13 mouse cellular contexts compared by ENCODE assay signal in genomic region chr1:52718068-52718748, GRCm38 (mm10). TPM values are rescaled to one million over a fixed set of nuclear protein-coding genes. Genes with fewer than 3 reads are reported as not detected.
DNase-seq lines count a peak whose midpoint lies in the region; ATAC-seq lines count a peak whose summit lies in the region.
"Had no signal": no experiment of that assay in that cellular context is flagged by ENCODE, and none has a peak within 500 bp of the region (broad histone marks: within the 10 kb centered on the region; RNA-seq: fewer than 3 reads in every experiment).

No protein-coding gene starts in this region.

- H3K4me1 ChIP-seq in neural tube, embryonic 12.5 days: peaks cover 6% of the 10 kb centered on the region; the same call in 1 of the 2 replicates
- H3K4me1 ChIP-seq: embryonic facial prominence, embryonic 12.5 days; limb, embryonic 13.5 days had no signal

- 46% methylated on average over 3 of the region's 3 CpGs for WGBS in neural tube, embryonic 12.5 days

- no peaks in the 10 kb centered on the region for H3K36me3 ChIP-seq in neural tube, embryonic 12.5 days
- H3K36me3 ChIP-seq: embryonic facial prominence, embryonic 12.5 days; limb, embryonic 13.5 days had no signal

- no peak overlapping the region for H3K4me2 ChIP-seq in neural tube, embryonic 12.5 days (replicated peaks)
- H3K4me2 ChIP-seq: embryonic facial prominence, embryonic 12.5 days; limb, embryonic 13.5 days had no signal

- H3K27ac ChIP-seq in neural tube, embryonic 12.5 days: no peak overlapping the region
- H3K27ac ChIP-seq: embryonic facial prominence, embryonic 12.5 days; limb, embryonic 13.5 days had no signal

- peak; percentile 37 to 45 for DNase-seq in heart, adult 18-20 months
- DNase-seq in heart, postnatal 36 days: no peak
- DNase-seq in neural tube, embryonic 10.5 days (ENCODE audit: extremely low spot score, low spot score): no peak
- peak; percentile 26 to 31 for DNase-seq in heart, postnatal 10 days
- DNase-seq in adrenal gland, adult 2 months: no peak
- no peak for DNase-seq in frontal cortex, postnatal 36 days (ENCODE audit: low spot score in 2 of 2)
- no peak for DNase-seq in urinary bladder, postnatal 14 days (ENCODE audit: low spot score)
- DNase-seq: adrenal gland, postnatal 14 days; kidney, adult 8-10 months; lung, adult 18-20 months had no signal

- H3K9ac ChIP-seq in neural tube, embryonic 12.5 days: no peak overlapping the region
- H3K9ac ChIP-seq: embryonic facial prominence, embryonic 12.5 days; limb, embryonic 13.5 days had no signal

- intact Hi-C loops in heart, postnatal 36 days (cut with DNase I): no loop called here
- intact Hi-C loops in heart, postnatal 10 days (cut with DNase I): loop anchor here (5.0 kb wide), 1 partner anchor 36 kb away; no protein-coding TSS in a partner anchor

- ATAC-seq in neural tube, embryonic 12.5 days (ENCODE audit: low FRiP score, low read depth): peak; percentile 33; the same call in 1 of the 2 replicates

- H3K9me3 ChIP-seq in neural tube, embryonic 12.5 days: no peaks in the 10 kb centered on the region
- H3K9me3 ChIP-seq: embryonic facial prominence, embryonic 12.5 days; limb, embryonic 13.5 days had no signal

- no peak overlapping the region for H3K4me3 ChIP-seq in neural tube, embryonic 12.5 days
- H3K4me3 ChIP-seq: embryonic facial prominence, embryonic 12.5 days; limb, embryonic 13.5 days had no signal

- H3K27me3 ChIP-seq in neural tube, embryonic 12.5 days (replicated peaks): no peaks in the 10 kb centered on the region
- H3K27me3 ChIP-seq: embryonic facial prominence, embryonic 12.5 days; limb, embryonic 13.5 days had no signal

RNA-seq across cellular contexts. Expression of gene Mfsd6, which starts 9.1 kb away (rescaled TPM):
- 10 to 100 TPM; 16.5 to 19.6 TPM for total RNA-seq in heart, adult 18-20 months (2021)
- 10 to 100 TPM; 18.8 to 21.6 TPM for total RNA-seq in heart, postnatal 36 days (2021)
- 6.7 and 8.0 TPM in 2 replicates for polyA plus RNA-seq in neural tube, embryonic 12.5 days (2016; fragmentation: Nextera tagmentation; extraction: Ambion mirVana)
- 10 to 100 TPM; 16.6 to 18.2 TPM for total RNA-seq in heart, postnatal 10 days (2021)
- 10 to 100 TPM; 15.2 to 22.5 TPM for total RNA-seq in adrenal gland, adult 2 months (2021)
- 7.9 and 8.5 TPM in 2 replicates for polyA plus RNA-seq in adrenal gland, adult 2 months (2012; rRNA removed)

Comparison
In these comparisons a context has a peak if more than half of its experiments do, and no peak if none do; other contexts are left out.
1. DNase-seq: peak in heart, adult 18-20 months (2 of 2) and heart, postnatal 10 days (2 of 2); none in heart, postnatal 36 days (0 of 2), neural tube, embryonic 10.5 days (single experiment), adrenal gland, adult 2 months (single experiment), frontal cortex, postnatal 36 days (0 of 2) and urinary bladder, postnatal 14 days (single experiment).